Mouse (Mus musculus) ES-E14 (cell line): ENCODE measurements around the gene Tspan13. TPM values are rescaled to one million over a fixed set of nuclear protein-coding genes. Genes with fewer than 3 reads are reported as not detected.

Source experiments
- DNase-seq: peaks from one replicate; pipeline ENCODE4 v3.0.0-alpha.2; 2013; ENCODE audit warnings: low read depth, low spot score
- H3K27ac ChIP-seq: 2 replicates; pipeline ENCODE4 v1.5.1; 2012; ENCODE audit warnings: low read depth, mild to moderate bottlenecking, low read length, moderate library complexity, mixed read lengths; ENCODE audit not compliant: poor library complexity, insufficient read depth, severe bottlenecking
- H3K36me3 ChIP-seq: 2 replicates; pipeline ENCODE4 v1.6.1; 2012; ENCODE audit warnings: mild to moderate bottlenecking, low read length, moderate library complexity, mixed read lengths; ENCODE audit not compliant: control insufficient read depth, poor library complexity, insufficient read depth, severe bottlenecking
- H3K4me1 ChIP-seq, 2 experiments: fragments of 150-350 bp in 1 of 2; sonication (generic) in 1 of 2; 2 replicates each; pipeline ENCODE4 v1.6.1; 2012; ENCODE audit warnings: low read length in 2 of 2, mild to moderate bottlenecking in 1 of 2, mixed read lengths in 1 of 2; ENCODE audit not compliant: control insufficient read depth in 2 of 2, insufficient read depth in 2 of 2, poor library complexity in 1 of 2
- H3K4me3 ChIP-seq, 2 experiments: fragments of 150-350 bp in 1 of 2; sonication (generic) in 1 of 2; 2 replicates each; pipeline ENCODE4 v1.5.1; 2012; ENCODE audit warnings: low read length in 2 of 2, low read depth in 1 of 2, mild to moderate bottlenecking in 1 of 2, mixed read lengths in 1 of 2; ENCODE audit not compliant: insufficient read depth in 1 of 2, poor library complexity in 1 of 2, severe bottlenecking in 1 of 2
- H3K9ac ChIP-seq: 2 replicates; pipeline ENCODE4 v1.6.1; 2012; ENCODE audit warnings: low read depth, mild to moderate bottlenecking, low read length, mixed read lengths; ENCODE audit not compliant: poor library complexity, insufficient read depth, severe bottlenecking
- H3K9me3 ChIP-seq: fragments of 150-350 bp; sonication (generic); 2 replicates; pipeline ENCODE4 v1.6.1; 2012; ENCODE audit warnings: low read depth, mild to moderate bottlenecking, low read length; ENCODE audit not compliant: control insufficient read depth, insufficient read depth
- CHD2 ChIP-seq: IDR thresholded peaks from 2 replicates; pipeline ENCODE4 v1.6.1; 2014; ENCODE audit warnings: mild to moderate bottlenecking, low read depth, low read length, inconsistent platforms
- HCFC1 ChIP-seq: IDR thresholded peaks from 2 replicates; pipeline ENCODE4 v1.6.1; 2012; ENCODE audit warnings: low read length, inconsistent platforms, borderline replicate concordance; ENCODE audit not compliant: insufficient read depth
- MAFK ChIP-seq: IDR thresholded peaks from 2 replicates; pipeline ENCODE4 v1.6.1; 2014; ENCODE audit warnings: mild to moderate bottlenecking, low read depth, low read length, inconsistent platforms; ENCODE audit not compliant: insufficient read depth
- ZC3H11A ChIP-seq: IDR thresholded peaks from 2 replicates; pipeline ENCODE4 v1.6.1; 2012; ENCODE audit warnings: low read depth, mild to moderate bottlenecking, inconsistent platforms, low read length, borderline replicate concordance
- ZNF384 ChIP-seq: IDR thresholded peaks from 2 replicates; pipeline ENCODE4 v1.6.1; 2012; ENCODE audit warnings: low read depth, low read length, inconsistent platforms
- in situ Hi-C, 2 experiments: fragments of 600-800 bp; cut with MboI; formaldehyde crosslinking; loops; one replicate each; pipeline ENCODE4 v1.15.1; 2025; ENCODE audit warnings: low sequenced_read_pairs in 2 of 2, inconsistent platforms in 1 of 2; ENCODE audit not compliant: unreplicated experiment in 2 of 2
- total RNA-seq: library from RNA; depleted of rRNA; stranded (reverse); fragments of 300-350 nt; gene quantifications from 2 replicates; pipeline ENCODE4 v1.2.3, GENCODE M21; 2012

Tspan13 gene
- total RNA-seq, 1 experiment = 31.9 TPM

GRCm38 (mm10) chr12:35992711-35993110, 49.6 kb downstream of the Tspan13 start, which contains the start of gene Agr2:
TSS of gene Agr2 (plus strand) at chr12:35992907.
- H3K9ac ChIP-seq = no peak within 1 kb of the TSS
- no peak within 1 kb of the TSS for H3K4me3 ChIP-seq
- H3K9me3 ChIP-seq = no peaks in the 10 kb centered on the region
- no peak for DNase-seq
- in situ Hi-C loops = no loop called here
- no peak within 1 kb of the TSS for H3K27ac ChIP-seq
- no peaks in the 10 kb centered on the region for H3K4me1 ChIP-seq
- H3K36me3 ChIP-seq = no peaks in the 10 kb centered on the region
- TF ChIP-seq MAFK (no peak), HCFC1 (no peak), ZC3H11A (no peak), CHD2 (no peak), ZNF384 (no peak)

GRCm38 (mm10) chr12:35984743-35985142, 57.6 kb downstream of the Tspan13 start:
- Histone ChIP-seq H3K4me3 (no peak overlapping the region), H3K4me1 (peaks cover 0 to 2% of the 10 kb centered on the region in 2 experiments; a peak in 1 of 4 replicates), H3K36me3 (no peaks in the 10 kb centered on the region), H3K9ac (no peak overlapping the region), H3K27ac (no peak overlapping the region), H3K9me3 (no peaks in the 10 kb centered on the region)
- TF ChIP-seq MAFK = no peak
- no peak for TF ChIP-seq CHD2
- TF ChIP-seq ZNF384 = no peak
- no peak for TF ChIP-seq ZC3H11A
- no peak for TF ChIP-seq HCFC1
- in situ Hi-C loops = no loop called here
- DNase-seq = no peak

DNA sequence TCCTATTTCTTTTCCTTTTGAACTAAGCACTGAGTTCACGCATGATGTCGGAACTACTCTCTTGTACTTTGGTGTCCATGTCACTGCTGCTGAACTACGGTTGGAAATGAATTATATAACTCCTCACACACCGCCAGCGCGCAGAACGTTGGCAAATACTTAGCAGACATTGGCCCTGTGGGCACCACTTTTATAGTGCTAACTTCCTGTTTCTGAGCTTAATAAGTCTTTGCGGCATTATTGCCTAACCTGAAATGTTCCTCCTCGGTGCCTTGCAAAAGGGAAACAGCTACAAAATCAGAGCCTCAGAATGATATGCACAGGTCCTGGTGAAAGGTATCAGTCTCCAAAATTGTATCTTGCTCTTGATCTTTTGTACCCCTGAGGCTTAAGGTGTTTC, 58.8 kb downstream of the Tspan13 start:
- Histone ChIP-seq H3K36me3 (no peaks in the 10 kb centered on the region), H3K27ac (no peak overlapping the region), H3K9ac (no peak overlapping the region), H3K4me1 (peaks cover 0 to 2% of the 10 kb centered on the region in 2 experiments; a peak in 1 of 4 replicates), H3K4me3 (no peak overlapping the region), H3K9me3 (no peaks in the 10 kb centered on the region)
- no peak for DNase-seq
- in situ Hi-C loops = no loop called here
- TF ChIP-seq ZC3H11A (no peak), ZNF384 (no peak), HCFC1 (no peak), MAFK (no peak), CHD2 (no peak)

DNA sequence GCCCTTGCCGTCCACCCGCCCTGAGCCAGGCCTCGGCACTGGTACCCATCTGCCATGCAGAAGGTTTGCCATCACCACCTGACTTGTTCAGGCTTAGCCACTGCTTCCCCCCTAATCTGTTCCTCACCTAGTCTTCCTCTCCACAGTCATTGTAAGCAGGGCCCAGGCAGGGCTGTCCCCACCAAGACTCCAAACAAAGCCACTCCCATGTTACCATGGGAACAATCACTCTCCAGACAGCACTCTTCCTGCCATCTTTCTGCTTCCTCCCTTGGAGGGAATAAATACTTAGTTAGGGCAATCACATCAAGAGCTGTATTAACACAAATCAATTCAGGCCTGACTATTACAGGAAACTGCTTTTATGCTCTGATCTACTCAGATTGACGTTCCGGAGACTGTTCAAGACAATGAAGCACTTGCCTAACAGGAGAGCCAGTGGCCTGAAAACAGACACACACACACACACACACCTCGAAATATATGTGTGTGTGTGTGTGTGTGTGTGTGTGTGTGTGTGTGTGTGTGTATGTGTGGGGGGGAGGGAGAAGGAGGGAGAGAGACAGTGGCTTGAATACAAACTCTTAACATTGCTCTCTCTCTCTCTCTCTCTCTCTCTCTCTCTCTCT, 60.5 kb downstream of the Tspan13 start:
- Histone ChIP-seq H3K9ac (no peak overlapping the region), H3K36me3 (no peaks in the 10 kb centered on the region), H3K9me3 (no peaks in the 10 kb centered on the region), H3K4me1 (peaks cover 0 to 2% of the 10 kb centered on the region in 2 experiments; a peak in 1 of 4 replicates), H3K27ac (no peak overlapping the region), H3K4me3 (no peak overlapping the region)
- in situ Hi-C loops = no loop called here
- DNase-seq = peak; percentile 47
- TF ChIP-seq CHD2 = no peak
- TF ChIP-seq ZNF384 = no peak
- no peak for TF ChIP-seq HCFC1
- TF ChIP-seq ZC3H11A = no peak
- TF ChIP-seq MAFK = no peak

- Histone ChIP-seq H3K36me3 (no peaks in the 10 kb centered on the region), H3K27ac (no peak overlapping the region), H3K4me3 (no peak overlapping the region), H3K9ac (no peak overlapping the region), H3K9me3 (no peaks in the 10 kb centered on the region), H3K4me1 (peaks cover 0 to 2% of the 10 kb centered on the region in 2 experiments; a peak in 1 of 4 replicates)
- no peak for DNase-seq
- TF ChIP-seq MAFK = no peak
- no peak for TF ChIP-seq ZNF384
- TF ChIP-seq CHD2 = no peak
- TF ChIP-seq ZC3H11A = no peak
- TF ChIP-seq HCFC1 = no peak
- in situ Hi-C loops = no loop called here
Measured at GRCm38 (mm10) chr12:35979625-35980024, 62.7 kb downstream of the Tspan13 start.
